Mouse (Mus musculus): ENCODE results near the gene Prdm12. TPM values are rescaled to one million over a fixed set of nuclear protein-coding genes. Genes with fewer than 3 reads are reported as not detected.
A peak's percentile ranks its signal among the peaks of the same experiment; 100 is the strongest.

Gene Prdm12
- 1.1 and 16.6 TPM in 2 replicates for polyA plus RNA-seq (2014; fragmentation: Nextera tagmentation; extraction: Ambion mirVana)

DNA sequence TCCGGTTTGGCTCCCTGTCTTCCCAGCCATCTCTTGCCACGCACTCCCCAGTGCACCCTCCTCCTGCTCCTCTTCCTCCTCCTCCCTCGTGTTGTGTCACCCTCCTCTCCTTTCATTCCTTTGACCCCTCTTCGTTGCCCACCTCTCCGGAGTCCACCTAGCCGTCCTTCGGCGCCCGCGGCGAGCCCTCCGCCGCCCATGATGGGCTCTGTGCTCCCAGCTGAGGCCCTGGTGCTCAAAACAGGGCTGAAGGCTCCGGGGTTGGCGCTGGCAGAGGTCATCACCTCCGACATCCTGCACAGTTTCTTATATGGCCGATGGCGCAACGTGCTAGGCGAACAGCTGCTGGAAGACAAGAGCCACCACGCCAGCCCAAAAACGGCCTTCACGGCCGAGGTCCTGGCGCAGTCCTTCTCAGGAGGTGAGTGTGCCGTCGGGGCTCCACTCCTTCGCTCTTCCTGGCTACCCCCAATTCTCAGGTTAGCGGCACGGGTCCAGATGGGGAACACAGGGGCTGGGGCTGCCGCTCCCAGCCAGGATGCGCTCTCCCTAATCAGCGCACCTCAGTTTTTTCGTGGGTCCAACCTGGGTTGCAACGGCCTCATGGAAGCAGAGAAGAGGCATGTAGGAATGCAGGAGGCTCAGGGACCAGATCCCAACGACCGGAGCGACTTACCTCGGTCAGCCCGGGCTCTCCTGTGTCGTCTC is at the start of gene Prdm12:
Gene Prdm12 (plus strand): TSS at position 137 of the 708 bp plus-strand sequence.
- Histone ChIP-seq H3K9me3 (ENCODE audit: control insufficient read depth, low read length) (no peaks in the 10 kb centered on the region), H3K4me1 (ENCODE audit: control insufficient read depth, insufficient read depth, low read length) (peaks cover 14% of the 10 kb centered on the region; the same call in 1 of the 2 replicates), H3K27ac (ENCODE audit: low read depth, low read length) (peak within 1 kb of the TSS; percentile 39; the same call in 1 of the 2 replicates), H3K4me3 (ENCODE audit: low read depth, low read length) (peak within 1 kb of the TSS; percentile 28), H3K9ac (replicated peaks; ENCODE audit: low read depth, low read length) (peak within 1 kb of the TSS; percentile 37; the same call in 1 of the 2 replicates), H3K27me3 (ENCODE audit: control insufficient read depth, insufficient read depth, low read length) (peaks cover 56% of the 10 kb centered on the region), H3K36me3 (ENCODE audit: control insufficient read depth, insufficient read depth, low read length) (no peaks in the 10 kb centered on the region), H3K4me2 (ENCODE audit: low read depth, low read length) (peak within 1 kb of the TSS; percentile 33)
- WGBS = under 1% methylated on average over 41 of the region's 41 CpGs
- no peak for ATAC-seq (ENCODE audit: low read depth)

DNA sequence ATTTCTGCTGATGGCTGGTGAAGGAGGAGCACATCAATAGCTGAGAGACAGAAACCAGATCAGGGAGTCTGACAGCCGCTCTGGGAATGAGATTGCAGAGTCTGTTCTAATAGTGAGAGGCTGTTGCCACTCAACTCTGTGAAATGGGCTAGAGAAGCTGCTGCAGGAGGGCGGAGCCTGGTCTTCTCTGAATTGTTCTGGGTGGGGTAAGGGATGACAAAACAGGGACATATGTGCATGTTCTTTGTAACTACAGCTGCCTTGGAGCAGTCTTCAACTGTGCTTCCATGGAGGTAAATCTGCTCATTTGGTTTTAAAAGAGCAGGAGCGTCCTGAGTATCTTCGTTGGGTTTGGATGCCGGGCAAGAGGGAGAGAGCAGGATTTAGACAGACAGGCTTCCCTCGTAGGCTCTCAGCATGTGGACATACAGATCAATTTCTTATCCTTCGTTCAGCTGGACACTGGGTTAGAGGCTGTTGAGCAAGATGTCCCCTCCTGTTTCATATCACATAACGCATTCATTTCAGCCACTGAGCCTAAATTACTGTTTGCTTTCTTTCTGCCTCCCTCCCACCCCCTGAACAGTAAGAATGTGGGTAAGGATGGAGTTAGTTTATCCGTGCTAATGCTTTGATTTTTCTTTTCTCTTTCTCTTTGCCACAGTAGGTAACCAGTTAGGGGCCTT is 47.9 kb upstream of the Prdm12 start:
- Histone ChIP-seq H3K4me1 (ENCODE audit: control insufficient read depth, insufficient read depth, low read length) (no peaks in the 10 kb centered on the region), H3K27ac (ENCODE audit: low read depth, low read length) (no peak overlapping the region)
- WGBS = 85% methylated on average over 9 of the region's 9 CpGs

DNA sequence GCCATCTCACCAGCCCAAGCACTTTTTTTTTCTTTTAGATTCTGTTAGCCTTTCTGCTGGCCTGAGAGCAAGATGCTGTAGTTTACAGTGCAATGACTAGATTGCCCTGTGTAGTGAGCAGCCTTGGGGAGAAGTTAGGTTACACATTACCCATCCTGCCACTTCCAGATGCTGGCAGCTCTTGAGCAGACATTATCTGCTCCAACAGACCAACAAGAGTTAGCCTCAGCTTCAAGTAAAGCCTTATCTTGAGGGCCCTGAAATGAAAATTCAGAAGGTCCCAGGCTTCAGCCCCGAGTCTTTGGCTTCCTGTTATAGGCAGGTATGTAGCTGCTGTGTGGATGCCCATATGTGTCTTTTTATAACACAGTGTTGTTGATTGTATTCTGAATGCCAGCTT is 32.3 kb upstream of the Prdm12 start:
- Histone ChIP-seq H3K4me3 (ENCODE audit: low read depth, low read length) (no peak overlapping the region), H3K4me1 (ENCODE audit: control insufficient read depth, insufficient read depth, low read length) (0 out of 2 replicates have a peak, but pooled peaks cover 9% of the 10 kb centered on the region), H3K36me3 (ENCODE audit: control insufficient read depth, insufficient read depth, low read length) (peaks cover 59% of the 10 kb centered on the region), H3K9me3 (ENCODE audit: control insufficient read depth, low read length) (no peaks in the 10 kb centered on the region), H3K27ac (ENCODE audit: low read depth, low read length) (no peak overlapping the region), H3K9ac (replicated peaks; ENCODE audit: low read depth, low read length) (no peak overlapping the region), H3K4me2 (ENCODE audit: low read depth, low read length) (no peak overlapping the region), H3K27me3 (ENCODE audit: control insufficient read depth, insufficient read depth, low read length) (peaks cover 18% of the 10 kb centered on the region)
- WGBS = 97% methylated on average over 1 of the region's 1 CpGs
- ATAC-seq (ENCODE audit: low read depth) = no peak

More for the DNA sequence above, 47.9 kb upstream of the Prdm12 start:
- Histone ChIP-seq H3K4me3 (ENCODE audit: low read depth, low read length) (no peak overlapping the region), H3K27me3 (ENCODE audit: control insufficient read depth, insufficient read depth, low read length) (no peaks in the 10 kb centered on the region), H3K9me3 (ENCODE audit: control insufficient read depth, low read length) (no peaks in the 10 kb centered on the region), H3K9ac (replicated peaks; ENCODE audit: low read depth, low read length) (no peak overlapping the region), H3K36me3 (ENCODE audit: control insufficient read depth, insufficient read depth, low read length) (peaks cover 18% of the 10 kb centered on the region), H3K4me2 (ENCODE audit: low read depth, low read length) (no peak overlapping the region)
- no peak for ATAC-seq (ENCODE audit: low read depth)

DNA sequence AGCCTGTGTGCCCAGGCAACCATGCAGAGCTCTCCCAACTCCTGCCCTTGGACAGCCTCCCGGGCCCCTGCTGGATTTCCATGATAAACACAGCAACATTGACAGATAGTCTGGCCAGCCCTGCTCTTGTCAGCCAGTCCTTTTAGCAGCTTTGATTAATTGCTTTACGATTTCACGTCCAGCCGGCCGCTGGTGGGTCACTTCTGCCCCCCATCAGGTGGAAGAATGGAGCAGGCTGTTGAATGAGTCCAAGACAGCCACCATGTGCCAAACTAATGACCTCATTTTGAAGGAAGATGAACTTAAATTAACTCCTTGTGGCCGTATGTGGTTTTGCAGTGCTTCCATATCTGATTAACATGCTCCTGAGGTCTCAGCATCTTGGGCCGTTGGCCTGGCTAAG is 30.0 kb upstream of the Prdm12 start:
- H3K36me3 ChIP-seq (ENCODE audit: control insufficient read depth, insufficient read depth, low read length) = peaks cover 68% of the 10 kb centered on the region
- H3K4me3 ChIP-seq (ENCODE audit: low read depth, low read length) = no peak overlapping the region
- no peaks in the 10 kb centered on the region for H3K9me3 ChIP-seq (ENCODE audit: control insufficient read depth, low read length)
- H3K4me2 ChIP-seq (ENCODE audit: low read depth, low read length) = no peak overlapping the region
- H3K9ac ChIP-seq (replicated peaks; ENCODE audit: low read depth, low read length) = no peak overlapping the region
- no peak overlapping the region for H3K27ac ChIP-seq (ENCODE audit: low read depth, low read length)
- WGBS = 10% methylated on average over 7 of the region's 7 CpGs
- H3K4me1 ChIP-seq (ENCODE audit: control insufficient read depth, insufficient read depth, low read length) = 0 out of 2 replicates have a peak, but pooled peaks cover 9% of the 10 kb centered on the region
- ATAC-seq (ENCODE audit: low read depth) = peak; percentile 76
- H3K27me3 ChIP-seq (ENCODE audit: control insufficient read depth, insufficient read depth, low read length) = peaks cover 18% of the 10 kb centered on the region

DNA sequence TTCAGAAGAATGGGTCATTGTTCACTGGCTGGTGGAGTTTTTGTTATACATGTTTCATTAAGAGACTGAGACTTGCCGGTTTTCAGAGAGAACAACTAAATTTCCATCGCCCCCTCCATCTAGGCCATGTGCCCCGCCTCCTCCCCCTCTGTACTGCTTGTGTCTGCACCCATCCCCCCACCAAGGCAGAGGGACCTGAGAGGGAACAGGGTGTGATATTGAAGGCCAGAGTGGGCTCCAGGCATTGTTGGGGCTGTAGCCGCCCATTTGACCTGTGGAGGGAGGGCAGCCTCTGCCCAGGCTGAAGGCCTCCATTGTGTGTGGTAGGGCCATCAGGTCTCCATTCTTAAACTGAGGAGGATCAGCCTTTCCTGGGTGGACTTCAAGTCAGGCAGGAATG is 28.9 kb upstream of the Prdm12 start:
- WGBS = 31% methylated on average over 4 of the region's 4 CpGs
- ATAC-seq (ENCODE audit: low read depth) = no peak
- Histone ChIP-seq H3K4me1 (ENCODE audit: control insufficient read depth, insufficient read depth, low read length) (0 out of 2 replicates have a peak, but pooled peaks cover 9% of the 10 kb centered on the region), H3K27me3 (ENCODE audit: control insufficient read depth, insufficient read depth, low read length) (peaks cover 15% of the 10 kb centered on the region), H3K27ac (ENCODE audit: low read depth, low read length) (no peak overlapping the region), H3K4me3 (ENCODE audit: low read depth, low read length) (no peak overlapping the region), H3K9me3 (ENCODE audit: control insufficient read depth, low read length) (no peaks in the 10 kb centered on the region), H3K9ac (replicated peaks; ENCODE audit: low read depth, low read length) (no peak overlapping the region), H3K4me2 (ENCODE audit: low read depth, low read length) (no peak overlapping the region), H3K36me3 (ENCODE audit: control insufficient read depth, insufficient read depth, low read length) (peaks cover 68% of the 10 kb centered on the region)

DNA sequence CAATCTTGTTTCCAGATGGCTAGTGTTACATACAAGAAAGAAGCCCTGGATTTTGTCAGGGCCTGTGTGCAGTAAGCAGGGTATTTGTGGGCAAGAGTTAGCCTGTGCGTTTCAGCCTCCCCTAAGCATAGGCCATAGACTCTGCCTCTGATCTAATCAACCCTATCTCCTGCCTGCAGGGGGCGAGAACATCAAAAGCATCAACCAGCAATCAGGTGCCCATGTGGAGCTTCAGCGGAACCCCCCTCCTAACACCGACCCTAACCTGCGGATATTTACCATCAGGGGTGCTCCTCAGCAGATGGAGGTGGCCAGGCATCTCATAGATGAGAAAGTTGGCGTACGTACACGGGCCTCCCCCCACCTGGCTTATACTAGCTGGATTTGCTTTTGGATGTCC is 28.4 kb upstream of the Prdm12 start:
- Histone ChIP-seq H3K9me3 (ENCODE audit: control insufficient read depth, low read length) (no peaks in the 10 kb centered on the region), H3K4me3 (ENCODE audit: low read depth, low read length) (no peak overlapping the region), H3K36me3 (ENCODE audit: control insufficient read depth, insufficient read depth, low read length) (peaks cover 66% of the 10 kb centered on the region), H3K27ac (ENCODE audit: low read depth, low read length) (no peak overlapping the region), H3K4me1 (ENCODE audit: control insufficient read depth, insufficient read depth, low read length) (0 out of 2 replicates have a peak, but pooled peaks cover 9% of the 10 kb centered on the region), H3K4me2 (ENCODE audit: low read depth, low read length) (no peak overlapping the region), H3K27me3 (ENCODE audit: control insufficient read depth, insufficient read depth, low read length) (peaks cover 10% of the 10 kb centered on the region), H3K9ac (replicated peaks; ENCODE audit: low read depth, low read length) (no peak overlapping the region)
- 72% methylated on average over 8 of the region's 8 CpGs for WGBS
- ATAC-seq (ENCODE audit: low read depth) = no peak

DNA sequence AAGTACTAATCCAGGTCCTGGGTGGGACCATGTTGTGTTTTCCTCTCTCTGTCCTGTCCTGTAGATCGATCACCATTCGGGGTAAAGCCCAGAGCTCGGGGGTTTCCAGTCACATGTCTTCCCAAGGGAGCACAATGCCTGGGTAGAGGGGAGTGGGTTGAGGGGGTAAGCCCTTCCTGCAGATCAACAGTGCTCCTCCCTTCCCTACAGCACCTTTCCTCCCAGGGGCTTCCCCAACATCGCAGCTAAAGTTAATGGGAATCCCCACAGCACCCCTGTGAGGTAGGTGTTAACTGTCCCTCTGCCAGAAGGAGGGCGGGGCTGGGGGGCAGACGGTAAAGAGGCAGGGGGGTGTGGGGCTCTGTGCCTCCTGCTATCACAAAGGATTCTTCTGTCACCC is 27.2 kb upstream of the Prdm12 start:
- Histone ChIP-seq H3K4me3 (ENCODE audit: low read depth, low read length) (no peak overlapping the region), H3K9me3 (ENCODE audit: control insufficient read depth, low read length) (no peaks in the 10 kb centered on the region), H3K27ac (ENCODE audit: low read depth, low read length) (no peak overlapping the region), H3K4me1 (ENCODE audit: control insufficient read depth, insufficient read depth, low read length) (0 out of 2 replicates have a peak, but pooled peaks cover 9% of the 10 kb centered on the region), H3K4me2 (ENCODE audit: low read depth, low read length) (no peak overlapping the region), H3K36me3 (ENCODE audit: control insufficient read depth, insufficient read depth, low read length) (peaks cover 66% of the 10 kb centered on the region), H3K9ac (replicated peaks; ENCODE audit: low read depth, low read length) (no peak overlapping the region), H3K27me3 (ENCODE audit: control insufficient read depth, insufficient read depth, low read length) (peaks cover 9% of the 10 kb centered on the region)
- no peak for ATAC-seq (ENCODE audit: low read depth)
- WGBS = 88% methylated on average over 6 of the region's 6 CpGs

DNA sequence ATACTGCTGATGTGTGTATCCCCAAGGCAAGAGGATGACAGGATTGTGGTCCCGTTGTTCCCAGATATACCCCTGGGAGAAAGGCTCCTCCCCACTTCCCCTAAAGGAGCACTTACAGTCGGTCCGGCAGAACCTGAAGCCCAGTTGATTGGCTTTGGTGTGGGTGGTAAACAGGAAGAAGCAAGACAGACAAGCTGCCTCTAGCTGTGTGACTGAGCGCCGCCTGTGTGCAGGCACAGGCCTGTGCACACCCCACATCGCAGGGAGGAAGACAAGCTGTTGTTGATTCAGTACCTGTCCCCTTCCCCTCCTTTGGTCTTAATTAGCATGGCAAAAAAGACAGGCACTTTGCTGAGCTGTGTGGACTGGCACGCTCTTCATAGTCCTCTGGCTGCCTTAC is 26.1 kb upstream of the Prdm12 start:
- no peak for ATAC-seq (ENCODE audit: low read depth)
- Histone ChIP-seq H3K9me3 (ENCODE audit: control insufficient read depth, low read length) (no peaks in the 10 kb centered on the region), H3K9ac (replicated peaks; ENCODE audit: low read depth, low read length) (no peak overlapping the region), H3K4me1 (ENCODE audit: control insufficient read depth, insufficient read depth, low read length) (peaks cover 7% of the 10 kb centered on the region; the same call in 1 of the 2 replicates), H3K27me3 (ENCODE audit: control insufficient read depth, insufficient read depth, low read length) (peaks cover 9% of the 10 kb centered on the region), H3K36me3 (ENCODE audit: control insufficient read depth, insufficient read depth, low read length) (peaks cover 56% of the 10 kb centered on the region), H3K27ac (ENCODE audit: low read depth, low read length) (no peak overlapping the region), H3K4me3 (ENCODE audit: low read depth, low read length) (no peak overlapping the region), H3K4me2 (ENCODE audit: low read depth, low read length) (no peak overlapping the region)
- 87% methylated on average over 7 of the region's 7 CpGs for WGBS

All from neural tube, embryonic 14.5 days (tissue).